Mouse (Mus musculus): ENCODE results near the gene Mterf1a. TPM values are rescaled to one million over a fixed set of nuclear protein-coding genes. Genes with fewer than 3 reads are reported as not detected.
"Not testable (repeated sequence)": the region's sequence is repeated elsewhere in the genome, so short reads cannot be mapped to it uniquely, and the experiment has no call there.

Gene Mterf1a
- total RNA-seq (2022): 10 to 100 TPM in 2 of 4 experiments, 1 to 10 TPM in 2; 7.0 to 12.4 (median 10.4) TPM

DNA sequence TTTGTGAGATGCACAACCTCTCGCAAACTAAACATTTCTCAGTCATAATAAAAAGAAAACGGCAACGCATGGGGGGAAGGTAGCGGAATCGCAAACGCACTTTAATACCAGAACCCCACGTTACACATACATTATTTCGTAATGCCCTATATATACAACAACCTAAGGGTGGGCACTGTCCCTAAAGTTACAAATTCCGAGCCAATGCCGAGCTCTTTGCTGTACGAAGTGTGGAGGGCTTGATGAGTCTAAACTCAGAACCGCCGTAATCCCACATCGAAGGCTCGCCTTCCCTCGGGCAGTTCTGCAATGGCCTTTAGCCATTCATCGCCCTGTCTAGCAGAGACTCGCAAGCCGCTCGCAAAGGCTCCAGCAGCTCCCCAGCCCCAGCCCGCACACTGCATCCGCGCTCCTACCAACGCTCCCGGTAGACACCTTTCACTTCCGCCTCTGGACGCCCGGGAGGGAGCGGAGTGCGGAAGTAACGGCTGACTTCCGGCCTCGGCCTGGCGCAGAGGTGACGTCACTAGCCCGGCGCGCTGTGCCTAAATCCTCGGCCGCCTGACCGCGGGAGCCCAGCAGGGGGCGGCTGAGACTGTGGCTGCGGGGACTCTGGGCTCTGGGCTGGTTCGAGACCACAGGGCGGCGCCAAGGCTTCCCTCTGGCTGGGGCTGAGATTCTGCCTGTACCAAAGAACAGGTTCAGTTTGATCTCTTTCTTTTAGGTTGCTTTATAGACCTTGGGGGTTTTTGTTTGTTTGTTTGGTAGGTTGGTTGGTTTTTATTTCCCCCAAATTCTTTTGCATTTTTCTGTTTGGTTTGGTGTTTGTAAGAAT is at the start of gene Mterf1a:
Gene Mterf1a, minus strand, starts transcription at position 475 of the 835 bp plus-strand sequence.
- DNase-seq (ENCODE audit: low spot score in 2 of 2): peak; percentile 16 to 36

DNA sequence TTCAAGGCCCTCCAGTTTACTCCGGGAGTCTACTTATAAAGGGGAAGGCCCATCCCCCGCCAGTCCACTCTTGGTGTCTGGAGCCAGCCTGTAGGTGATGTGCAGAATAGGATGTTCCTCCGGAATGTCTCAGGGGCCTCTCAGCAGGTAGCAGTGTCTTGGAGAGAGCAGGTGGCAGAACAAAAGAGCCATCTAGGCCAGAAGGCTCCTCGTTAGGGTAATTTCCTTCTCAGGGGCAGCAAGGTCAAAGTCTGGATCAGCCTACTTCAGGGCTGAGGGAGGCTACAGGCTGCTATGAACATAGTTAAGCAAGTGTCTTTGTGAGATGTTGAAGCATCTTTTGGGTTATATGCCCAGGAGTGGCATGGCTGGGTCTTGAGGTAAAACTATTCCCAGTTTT is 49.4 kb upstream of the Mterf1a start:
- DNase-seq (ENCODE audit: low spot score in 2 of 2): not testable (repeated sequence)

- DNase-seq (ENCODE audit: low spot score in 2 of 2): no peak
These were observed 47.5 kb upstream of the Mterf1a start for GRCm38 (mm10) chr5:3941240-3941639.

DNA sequence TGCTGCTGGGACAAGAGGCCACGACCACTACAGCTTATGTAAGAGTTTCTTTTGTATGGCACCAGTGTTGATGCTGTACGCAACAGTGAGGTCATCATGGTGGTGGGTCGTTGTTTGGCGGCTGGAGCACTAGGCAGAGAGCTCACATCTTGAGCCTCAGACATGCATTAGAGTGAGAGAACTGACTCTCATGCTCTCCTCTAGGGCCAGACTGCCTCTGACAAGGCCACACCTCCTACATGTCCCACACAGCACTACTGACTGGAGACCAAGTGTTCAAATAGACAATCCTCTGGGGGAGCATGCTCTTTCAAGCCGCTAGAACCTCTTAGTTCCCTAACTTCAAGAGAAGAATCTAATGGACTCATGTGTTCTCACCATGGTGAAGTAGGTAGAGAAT is 45.6 kb upstream of the Mterf1a start:
- DNase-seq (ENCODE audit: low spot score in 2 of 2): no peak

DNA sequence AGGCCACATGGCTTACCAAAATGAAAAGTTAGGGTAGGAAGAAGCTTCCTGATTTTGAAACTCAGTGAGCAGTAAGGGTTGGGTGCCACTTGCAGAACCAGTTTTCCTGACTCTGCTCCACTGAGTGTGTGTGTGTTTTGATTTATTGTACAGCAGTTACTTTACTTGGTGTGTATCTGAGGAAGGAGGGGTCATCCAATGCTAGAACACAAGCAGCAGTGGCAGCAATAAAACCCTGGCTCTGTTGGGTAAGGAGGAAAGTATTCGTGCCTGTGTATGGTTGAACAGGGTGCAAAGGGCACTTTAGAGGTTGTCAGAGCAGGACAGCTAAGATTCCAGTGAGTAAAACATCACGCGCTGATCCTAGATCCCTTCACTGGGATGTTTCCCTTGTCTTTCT is 45.2 kb upstream of the Mterf1a start:
- DNase-seq (ENCODE audit: low spot score in 2 of 2): no peak

DNA sequence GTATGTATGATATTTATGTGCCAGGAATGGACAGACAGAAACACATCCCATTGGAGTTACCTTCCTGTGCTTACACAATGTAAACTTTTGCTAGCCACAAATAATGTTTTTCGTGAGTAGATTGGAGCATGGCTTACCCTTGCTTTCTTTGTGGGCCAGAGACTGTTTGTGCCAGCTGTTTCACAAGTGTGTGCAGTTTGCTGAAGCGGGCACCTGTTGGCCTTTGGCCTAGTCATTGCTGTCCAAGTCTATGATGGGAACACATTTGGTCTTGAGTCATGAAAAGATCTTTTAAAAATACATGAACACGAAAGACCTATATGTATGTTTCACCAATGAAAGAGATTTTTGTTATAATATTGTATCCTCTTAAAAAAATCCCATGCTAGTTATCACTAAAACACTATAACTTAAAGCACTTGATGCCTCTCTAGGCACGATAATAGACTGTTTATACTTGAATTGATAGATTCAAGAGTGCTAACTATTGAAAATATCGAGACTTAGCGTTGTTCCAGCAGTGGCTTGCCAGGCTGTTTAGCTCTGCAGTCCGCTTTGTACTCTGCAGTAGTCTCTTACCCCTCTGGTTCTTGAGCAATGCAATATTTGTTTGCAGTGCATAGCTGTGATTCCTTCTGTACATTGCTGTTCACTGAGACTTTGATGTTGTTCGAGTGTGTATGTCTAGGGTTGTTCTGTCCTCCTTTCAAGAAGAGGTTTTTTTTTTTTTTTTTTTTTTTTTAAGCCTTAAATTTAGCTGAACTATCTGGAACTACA is 42.2 kb upstream of the Mterf1a start:
- DNase-seq (ENCODE audit: low spot score in 2 of 2): no peak

DNA sequence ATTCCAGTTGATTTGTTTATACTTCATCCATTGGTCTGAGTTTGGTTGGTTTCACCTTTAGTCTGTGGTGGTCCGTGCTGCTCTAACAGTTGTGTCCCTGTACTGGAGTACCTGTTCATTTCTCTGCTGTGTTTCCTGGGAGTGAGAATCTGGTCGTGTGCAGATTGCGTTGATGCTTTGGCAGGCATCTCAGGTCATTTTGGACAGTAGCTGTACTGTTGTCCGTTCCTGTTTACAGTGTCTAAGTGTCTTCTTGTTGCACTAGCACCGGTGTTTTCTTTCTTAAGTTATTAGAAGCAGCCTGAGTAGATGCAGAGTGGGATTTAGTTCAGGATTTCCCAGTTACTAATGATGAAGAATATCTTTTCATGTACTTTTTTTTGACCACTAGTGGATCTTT is 41.5 kb upstream of the Mterf1a start:
- no peak for DNase-seq (ENCODE audit: low spot score in 2 of 2)

GRCm38 (mm10) chr5:3933551-3933950 is 39.8 kb upstream of the Mterf1a start:
- no peak for DNase-seq (ENCODE audit: low spot score in 2 of 2)

GRCm38 (mm10) chr5:3931636-3932035 is 37.9 kb upstream of the Mterf1a start:
- no peak for DNase-seq (ENCODE audit: low spot score in 2 of 2)

DNA sequence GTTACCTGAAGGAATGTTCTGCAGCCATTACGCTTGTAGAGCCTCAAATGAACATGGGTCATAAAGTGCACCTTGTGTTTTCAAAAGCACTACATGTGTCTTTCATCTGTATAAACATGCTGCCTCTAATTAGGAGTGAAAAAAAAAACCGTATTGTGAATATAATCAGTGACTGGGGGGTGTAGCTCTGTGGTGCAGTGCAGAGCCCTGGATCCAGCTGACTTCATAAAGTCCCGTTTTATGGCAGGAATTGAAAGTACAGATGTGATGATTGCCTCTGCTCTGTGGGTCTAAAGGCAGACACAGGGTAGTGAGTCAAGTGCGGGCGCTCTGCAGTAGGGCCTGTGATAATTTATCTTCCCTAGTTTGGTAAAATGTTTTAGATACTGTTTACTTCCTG is 37.0 kb upstream of the Mterf1a start:
- no peak for DNase-seq (ENCODE audit: low spot score in 2 of 2)

DNA sequence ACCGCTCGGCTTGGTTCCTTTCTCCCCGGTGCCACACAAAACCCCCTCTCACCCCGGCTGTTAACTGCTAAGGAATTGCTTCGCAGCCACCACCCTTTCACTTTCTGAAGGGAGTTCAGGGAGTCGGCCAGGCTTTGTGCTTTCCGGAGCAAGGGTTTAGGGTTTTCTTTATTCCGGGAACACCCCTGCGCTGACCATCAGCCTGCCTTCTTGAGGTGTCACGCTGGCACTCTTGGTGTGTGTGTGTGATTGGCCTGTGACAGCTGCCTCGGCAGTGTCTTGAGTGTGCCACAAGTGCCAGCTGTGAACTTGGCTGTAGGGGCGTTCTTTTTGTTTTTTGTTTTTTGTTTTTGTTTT is 34.9 kb upstream of the Mterf1a start:
- DNase-seq (ENCODE audit: low spot score in 2 of 2): no peak

DNA sequence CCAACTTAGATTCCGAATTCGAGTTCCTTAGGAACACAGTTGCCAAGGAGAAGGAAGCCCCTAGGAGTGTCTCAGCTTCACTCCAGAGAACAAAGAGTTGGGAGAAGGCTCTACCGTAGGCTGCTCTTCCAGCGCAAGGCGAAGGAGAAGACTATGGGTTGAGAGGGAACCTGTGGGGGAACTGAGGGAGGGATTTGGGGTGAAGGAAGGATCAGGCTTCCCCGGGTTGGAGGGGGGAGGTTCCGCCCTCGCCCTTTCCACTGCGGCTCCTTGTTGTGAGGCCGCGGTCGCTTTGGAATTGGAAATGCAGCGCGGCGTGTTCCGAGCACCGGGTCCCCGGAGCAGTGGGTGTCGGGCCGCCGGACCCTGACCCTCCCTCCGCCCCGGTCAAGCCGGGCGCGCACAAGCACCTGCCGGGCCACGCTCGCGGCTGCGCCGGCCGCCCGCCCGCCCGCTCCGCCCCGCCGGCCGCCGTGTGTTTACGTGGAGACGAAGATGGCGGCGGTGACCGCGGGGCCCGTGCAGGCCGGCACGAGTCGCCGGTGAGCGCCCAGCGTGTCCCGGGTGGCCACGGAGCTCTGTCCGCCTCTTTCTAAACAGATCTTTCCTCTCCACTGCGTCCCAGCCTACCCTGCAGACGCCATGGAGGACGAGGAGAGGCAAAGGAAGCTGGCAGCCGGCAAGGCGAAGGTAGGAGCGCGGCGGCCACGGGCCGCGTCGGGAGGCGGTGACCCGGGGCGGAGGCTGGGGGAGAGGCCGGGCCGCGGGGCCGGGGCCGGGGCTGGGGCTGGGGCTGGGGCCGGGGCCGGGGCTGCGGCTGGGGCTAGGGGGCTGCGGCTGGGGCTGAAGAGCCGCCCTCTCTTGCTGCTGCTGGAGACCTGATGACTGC is 34.3 kb upstream of the Mterf1a start, which contains the start of gene Akap9:
Gene Akap9, plus strand, starts transcription at position 254 of the 889 bp plus-strand sequence.
- peak in 1 of 2 experiments; percentile 48 for DNase-seq (ENCODE audit: low spot score in 2 of 2)

- no peak for DNase-seq (ENCODE audit: low spot score in 2 of 2)
These were observed 32.9 kb upstream of the Mterf1a start for GRCm38 (mm10) chr5:3926666-3927065.

- no peak for DNase-seq (ENCODE audit: low spot score in 2 of 2)
These were observed 28.6 kb upstream of the Mterf1a start for GRCm38 (mm10) chr5:3922350-3922749.

- DNase-seq (ENCODE audit: low spot score in 2 of 2): no peak
These were observed 11.7 kb upstream of the Mterf1a start for GRCm38 (mm10) chr5:3905471-3905870.

DNA sequence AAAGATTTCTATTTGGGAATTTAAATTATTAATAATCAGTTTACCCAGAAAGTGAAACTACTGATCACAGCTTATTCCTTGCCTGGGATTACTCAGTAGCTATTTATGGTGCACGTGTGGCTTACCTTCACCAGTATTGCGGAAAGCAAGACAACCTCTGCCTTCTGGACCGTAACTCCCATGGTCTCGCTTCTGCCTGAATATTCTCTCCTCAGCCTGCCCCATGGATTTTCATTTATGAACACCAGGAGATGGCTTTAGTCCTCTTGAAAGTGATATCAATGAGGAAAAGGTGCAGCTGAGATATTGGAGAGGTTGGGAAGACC is 524 bp upstream of the Mterf1a start:
- not testable (repeated sequence) for DNase-seq (ENCODE audit: low spot score in 2 of 2)

DNA sequence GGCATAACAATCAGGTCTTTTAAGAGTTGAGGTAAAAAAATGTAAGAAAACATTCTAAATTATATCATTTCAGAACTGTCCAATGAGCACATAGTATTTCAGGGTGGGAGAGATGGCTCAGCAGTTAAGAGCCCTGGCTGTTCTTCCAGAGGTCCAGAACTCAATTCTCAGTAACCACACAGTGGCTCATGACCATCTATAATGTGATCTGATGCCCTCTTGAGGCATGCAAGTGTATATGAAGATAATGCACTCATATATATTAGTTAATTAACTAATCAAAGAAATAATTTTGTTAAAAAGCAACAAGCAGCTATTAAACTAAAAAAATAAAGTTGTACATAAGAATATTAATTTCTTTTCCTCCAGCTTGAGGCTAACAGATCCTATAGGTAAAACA is 4.5 kb downstream of the Mterf1a start:
- no peak for DNase-seq (ENCODE audit: low spot score in 2 of 2)

DNA sequence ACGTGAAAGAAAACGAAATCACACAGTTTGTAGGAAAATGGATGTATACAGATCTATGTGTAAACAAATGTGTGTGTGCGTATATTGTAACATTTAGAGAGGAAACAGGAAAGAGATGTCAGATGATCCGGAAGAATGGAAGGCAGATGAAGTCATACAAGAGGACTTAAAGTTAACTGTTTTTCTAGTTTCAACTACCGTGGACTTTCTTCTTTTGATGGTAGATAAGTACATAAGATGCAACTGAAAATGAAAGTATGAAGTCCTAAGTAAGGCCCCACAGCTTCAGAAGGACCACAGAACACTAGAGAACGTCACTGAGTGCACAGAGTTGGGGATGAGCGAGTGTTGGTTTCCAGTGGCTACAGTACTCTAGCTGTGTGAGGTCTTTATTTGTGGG is 6.9 kb downstream of the Mterf1a start:
- not testable (repeated sequence) for DNase-seq (ENCODE audit: low spot score in 2 of 2)

GRCm38 (mm10) chr5:3873485-3873884 is 20.2 kb downstream of the Mterf1a start:
- no peak for DNase-seq (ENCODE audit: low spot score in 2 of 2)

DNA sequence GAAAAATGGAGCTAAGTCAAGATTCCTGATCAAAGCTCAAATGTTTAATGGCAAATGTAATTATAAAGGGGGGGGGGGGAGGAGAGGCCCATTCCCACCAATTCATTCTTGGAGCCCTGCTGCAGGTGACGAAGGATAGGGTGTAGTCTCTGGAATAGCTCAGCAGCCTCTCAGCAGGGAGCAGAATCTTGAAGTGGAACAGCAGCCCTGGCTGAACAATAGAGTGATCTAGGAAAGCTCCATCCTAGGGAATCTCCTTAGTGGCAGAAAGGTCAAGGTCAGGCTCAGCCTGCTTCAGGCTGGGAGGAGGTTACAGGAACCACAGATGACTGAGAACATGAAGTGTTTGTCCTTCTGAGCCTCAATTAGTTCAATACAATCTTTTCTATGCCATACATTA is 21.4 kb downstream of the Mterf1a start:
- no peak for DNase-seq (ENCODE audit: low spot score in 2 of 2)

- DNase-seq (ENCODE audit: low spot score in 2 of 2): no peak
These were observed 23.6 kb downstream of the Mterf1a start for GRCm38 (mm10) chr5:3870161-3870560.

GRCm38 (mm10) chr5:3845026-3845425 is 48.7 kb downstream of the Mterf1a start, which contains the start of gene Lrrd1:
Gene Lrrd1 (plus strand): TSS chr5:3845173.
- no peak for DNase-seq (ENCODE audit: low spot score in 2 of 2)

Measured in layer of hippocampus, adult 8-10 months (tissue).